Mouse (Mus musculus): ENCODE measurements around the gene Stra6. TPM values are rescaled to one million over a fixed set of nuclear protein-coding genes. Genes with fewer than 3 reads are reported as not detected.
A peak's percentile ranks its signal among the peaks of the same experiment; 100 is the strongest.

Stra6 gene
- total RNA-seq, 2 experiments from 2014 or later: 6.3 to 10.8 TPM

- peak in 1 of 2 experiments; percentile 49 for DNase-seq (ENCODE audit: low spot score in 2 of 2)
Observed at GRCm38 (mm10) chr9:58049186-58049585, 14.4 kb upstream of the Stra6 start.

- no peak for DNase-seq (ENCODE audit: low spot score in 2 of 2)
Observed at GRCm38 (mm10) chr9:58049861-58050260, 13.7 kb upstream of the Stra6 start.

GRCm38 (mm10) chr9:58051937-58052336, 11.7 kb upstream of the Stra6 start:
- peak in 1 of 2 experiments; percentile 58 for DNase-seq (ENCODE audit: low spot score in 2 of 2)

- DNase-seq (ENCODE audit: low spot score in 2 of 2): peak; percentile 62 to 77
Observed at GRCm38 (mm10) chr9:58053102-58053501, 10.5 kb upstream of the Stra6 start.

GRCm38 (mm10) chr9:58053544-58053943, 10.0 kb upstream of the Stra6 start:
- DNase-seq (ENCODE audit: low spot score in 2 of 2): no peak

- DNase-seq (ENCODE audit: low spot score in 2 of 2): no peak
Observed at GRCm38 (mm10) chr9:58054032-58054431, 9.6 kb upstream of the Stra6 start.

GRCm38 (mm10) chr9:58055666-58056065, 7.9 kb upstream of the Stra6 start:
- no peak for DNase-seq (ENCODE audit: low spot score in 2 of 2)

- no peak for DNase-seq (ENCODE audit: low spot score in 2 of 2)
Observed at GRCm38 (mm10) chr9:58059920-58060319, 3.7 kb upstream of the Stra6 start.

GRCm38 (mm10) chr9:58060677-58061667, 2.6 kb upstream of the Stra6 start:
- peak in 1 of 2 experiments; percentile 49 for DNase-seq (ENCODE audit: low spot score in 2 of 2)

- DNase-seq (ENCODE audit: low spot score in 2 of 2): peak in 1 of 2 experiments; percentile 66
Observed at GRCm38 (mm10) chr9:58065532-58065931, 1.9 kb downstream of the Stra6 start.

GRCm38 (mm10) chr9:58065977-58066730, 2.6 kb downstream of the Stra6 start:
- DNase-seq (ENCODE audit: low spot score in 2 of 2): no peak

- peak in 1 of 2 experiments; percentile 75 for DNase-seq (ENCODE audit: low spot score in 2 of 2)
Observed at GRCm38 (mm10) chr9:58066731-58067095, 3.1 kb downstream of the Stra6 start.

- DNase-seq (ENCODE audit: low spot score in 2 of 2): no peak
Observed at GRCm38 (mm10) chr9:58067546-58067945, 4.0 kb downstream of the Stra6 start.

GRCm38 (mm10) chr9:58074561-58074960, 11.0 kb downstream of the Stra6 start:
- DNase-seq (ENCODE audit: low spot score in 2 of 2): no peak

- no peak for DNase-seq (ENCODE audit: low spot score in 2 of 2)
Observed at GRCm38 (mm10) chr9:58084586-58084985, 21.0 kb downstream of the Stra6 start.

- peak; percentile 78 to 87 for DNase-seq (ENCODE audit: low spot score in 2 of 2)
Observed at GRCm38 (mm10) chr9:58085074-58085473, 21.5 kb downstream of the Stra6 start.

- no peak for DNase-seq (ENCODE audit: low spot score in 2 of 2)
Observed at GRCm38 (mm10) chr9:58086203-58086602, 22.6 kb downstream of the Stra6 start.

- no peak for DNase-seq (ENCODE audit: low spot score in 2 of 2)
Observed at GRCm38 (mm10) chr9:58086861-58087260, 23.3 kb downstream of the Stra6 start.

GRCm38 (mm10) chr9:58087277-58087998, 23.9 kb downstream of the Stra6 start:
- DNase-seq (ENCODE audit: low spot score in 2 of 2): no peak

GRCm38 (mm10) chr9:58091623-58092425, 28.2 kb downstream of the Stra6 start:
- no peak for DNase-seq (ENCODE audit: low spot score in 2 of 2)
